Mouse (Mus musculus): Measurements from ENCODE around the gene Ankfn1.

GRCm38 (mm10) chr11:89600921-89601515, 176.4 kb downstream of the Ankfn1 start:
- TF ChIP-seq POLR2A (IDR thresholded peaks at IDR 0.05; ENCODE audit: low read depth, low read length) (no peak), CTCF (IDR thresholded peaks at IDR 0.05; ENCODE audit: borderline replicate concordance, insufficient read depth, low read length) (no peak)
